Mouse (Mus musculus) lung, postnatal 0 days (tissue): ENCODE results near the gene Mast3.
A peak's percentile ranks its signal among the peaks of the same experiment; 100 is the strongest.

Source experiments
- CTCF ChIP-seq: IDR thresholded peaks from 2 replicates; pipeline ENCODE4 v1.5.1; 2016; ENCODE audit warnings: antibody characterized with exemption, mild to moderate bottlenecking
- EP300 ChIP-seq: IDR thresholded peaks from 2 replicates; pipeline ENCODE4 v1.6.1; 2016; ENCODE audit warnings: antibody characterized with exemption, mild to moderate bottlenecking, control low read depth

- TF ChIP-seq CTCF (no peak), EP300 (peak; percentile 83)
Measured at GRCm38 (mm10) chr8:70798281-70798680, 6.6 kb downstream of the Mast3 start.
